Mouse (Mus musculus) spleen, adult 10 weeks (tissue): ENCODE measurements around the gene Cbll1. TPM values are rescaled to one million over a fixed set of nuclear protein-coding genes. Genes with fewer than 3 reads are reported as not detected.

Experiments used
- polyA plus RNA-seq: library from polyadenylated mRNA; stranded (reverse); fragments of 350-450 nt; fragmentation: Illumina TruSeq; extraction: RNeasy Lipid Tissue Mini Kit (QIAGEN cat#74804); gene quantifications from one replicate; pipeline ENCODE4 v1.2.3, GENCODE M21; 2015; ENCODE audit warnings: low replicate concordance; ENCODE audit not compliant: insufficient read depth

The Cbll1 gene
- polyA plus RNA-seq = 24.3 TPM

GRCm38 (mm10) chr12:31499314-31500131, at the start of gene Cbll1:
Gene Cbll1, minus strand, starts transcription at chr12:31499616.

Other genes with a start within 250 kb of the Cbll1 start
- 3.0 TPM for gene Lamb1, start 234.4 kb downstream of the Cbll1 start, polyA plus RNA-seq
- 97.8 TPM for gene Dld, start 148.2 kb downstream of the Cbll1 start, polyA plus RNA-seq
- gene Slc26a3, start 108.7 kb downstream of the Cbll1 start, polyA plus RNA-seq = 0.15 TPM
- not detected for gene Slc26a4, start 60.4 kb upstream of the Cbll1 start, polyA plus RNA-seq
- gene Bcap29, start 135.0 kb upstream of the Cbll1 start, polyA plus RNA-seq = 52.6 TPM
- gene Dus4l, start 155.2 kb upstream of the Cbll1 start, polyA plus RNA-seq = 13.4 TPM
- gene Cog5, start 155.3 kb upstream of the Cbll1 start, polyA plus RNA-seq = 77.5 TPM
- not detected for gene Gpr22, start 214.3 kb upstream of the Cbll1 start, polyA plus RNA-seq